Mouse (Mus musculus) megakaryocyte, embryonic 14.5 days (primary cell): ENCODE measurements at regions not wholly inside any gene's neighbourhood (a gene's known extent, or its start where the extent isn't known, plus 50 kb on each side); places are given as distances from the start of the nearest gene placed in this dataset.

Experiments
- H3K27me3 ChIP-seq: replicated peaks from 2 replicates; pipeline ENCODE3; 2012; ENCODE audit warnings: inconsistent platforms
- H3K36me3 ChIP-seq: replicated peaks from 2 replicates; pipeline ENCODE3; 2012; ENCODE audit warnings: low read length, inconsistent platforms, mixed read lengths
- H3K4me1 ChIP-seq: 2 replicates; pipeline ENCODE4 v1.6.1; 2012; ENCODE audit warnings: inconsistent platforms
- H3K4me3 ChIP-seq: replicated peaks from 2 replicates; pipeline ENCODE3; 2012; ENCODE audit warnings: moderate library complexity, mild to moderate bottlenecking, inconsistent platforms
- H3K9me3 ChIP-seq: 2 replicates; pipeline ENCODE4 v1.6.1; 2012; ENCODE audit warnings: inconsistent platforms
- FLI1 ChIP-seq: IDR thresholded peaks from 2 replicates; pipeline ENCODE4 v1.6.1; 2012; ENCODE audit warnings: low read length, inconsistent platforms, mixed read lengths
- GATA1 ChIP-seq: IDR thresholded peaks from 3 replicates; pipeline ENCODE4 v1.6.1; 2012; ENCODE audit warnings: mixed read lengths, low read length, inconsistent platforms, borderline replicate concordance

GRCm38 (mm10) chr1:71876712-71877401 is 223.9 kb upstream of the Fn1 start:
- Histone ChIP-seq H3K9me3 (0 out of 2 replicates have a peak, but pooled peaks cover 6% of the 10 kb centered on the region), H3K4me1 (no peaks in the 10 kb centered on the region), H3K36me3 (no peaks in the 10 kb centered on the region), H3K4me3 (no peak overlapping the region), H3K27me3 (no peaks in the 10 kb centered on the region)
- TF ChIP-seq GATA1: no peak
- no peak for TF ChIP-seq FLI1

- no peaks in the 10 kb centered on the region for H3K4me1 ChIP-seq
- TF ChIP-seq GATA1: no peak
- TF ChIP-seq FLI1: no peak
- H3K4me3 ChIP-seq: no peak overlapping the region
- no peaks in the 10 kb centered on the region for H3K36me3 ChIP-seq
- peaks cover 11% of the 10 kb centered on the region for H3K9me3 ChIP-seq
- H3K27me3 ChIP-seq: no peaks in the 10 kb centered on the region
These were observed 221.0 kb upstream of the Fn1 start for GRCm38 (mm10) chr1:71874037-71874436.

GRCm38 (mm10) chr1:71865670-71866069 is 212.7 kb upstream of the Fn1 start:
- Histone ChIP-seq H3K9me3 (peaks cover 14% of the 10 kb centered on the region), H3K4me1 (no peaks in the 10 kb centered on the region), H3K36me3 (no peaks in the 10 kb centered on the region), H3K4me3 (no peak overlapping the region), H3K27me3 (no peaks in the 10 kb centered on the region)
- TF ChIP-seq GATA1: no peak
- no peak for TF ChIP-seq FLI1

- Histone ChIP-seq H3K27me3 (no peaks in the 10 kb centered on the region), H3K9me3 (peaks cover 17% of the 10 kb centered on the region), H3K4me3 (no peak overlapping the region), H3K36me3 (no peaks in the 10 kb centered on the region), H3K4me1 (no peaks in the 10 kb centered on the region)
- TF ChIP-seq FLI1 (no peak), GATA1 (no peak)
These were observed 211.7 kb upstream of the Fn1 start for GRCm38 (mm10) chr1:71864749-71865148.

GRCm38 (mm10) chr1:71853212-71853611 is 200.2 kb upstream of the Fn1 start:
- Histone ChIP-seq H3K27me3 (no peaks in the 10 kb centered on the region), H3K4me3 (no peak overlapping the region), H3K36me3 (no peaks in the 10 kb centered on the region), H3K9me3 (peaks cover 13% of the 10 kb centered on the region; the same call in 1 of the 2 replicates), H3K4me1 (no peaks in the 10 kb centered on the region)
- no peak for TF ChIP-seq FLI1

GRCm38 (mm10) chr1:71851268-71851667 is 198.3 kb upstream of the Fn1 start:
- H3K4me3 ChIP-seq: no peak overlapping the region
- TF ChIP-seq GATA1 (no peak), FLI1 (no peak)
- peaks cover 16% of the 10 kb centered on the region for H3K9me3 ChIP-seq
- no peaks in the 10 kb centered on the region for H3K36me3 ChIP-seq
- no peaks in the 10 kb centered on the region for H3K4me1 ChIP-seq
- H3K27me3 ChIP-seq: no peaks in the 10 kb centered on the region

- Histone ChIP-seq H3K4me1 (no peaks in the 10 kb centered on the region), H3K36me3 (no peaks in the 10 kb centered on the region), H3K4me3 (no peak overlapping the region), H3K27me3 (no peaks in the 10 kb centered on the region), H3K9me3 (peaks cover 14% of the 10 kb centered on the region)
- no peak for TF ChIP-seq FLI1
- no peak for TF ChIP-seq GATA1
These were observed 195.7 kb upstream of the Fn1 start for GRCm38 (mm10) chr1:71848656-71849055.

GRCm38 (mm10) chr1:71844938-71845685 is 192.1 kb upstream of the Fn1 start:
- H3K9me3 ChIP-seq: peaks cover 39% of the 10 kb centered on the region
- H3K4me3 ChIP-seq: no peak overlapping the region
- no peak for TF ChIP-seq FLI1
- no peak for TF ChIP-seq GATA1
- no peaks in the 10 kb centered on the region for H3K36me3 ChIP-seq
- H3K4me1 ChIP-seq: no peaks in the 10 kb centered on the region
- no peaks in the 10 kb centered on the region for H3K27me3 ChIP-seq

GRCm38 (mm10) chr1:71837764-71838163 is 184.8 kb upstream of the Fn1 start:
- H3K36me3 ChIP-seq: no peaks in the 10 kb centered on the region
- H3K9me3 ChIP-seq: peaks cover 57% of the 10 kb centered on the region
- TF ChIP-seq GATA1 (no peak), FLI1 (no peak)
- no peak overlapping the region for H3K4me3 ChIP-seq
- no peaks in the 10 kb centered on the region for H3K4me1 ChIP-seq
- H3K27me3 ChIP-seq: no peaks in the 10 kb centered on the region

GRCm38 (mm10) chr1:71837039-71837648 is 184.1 kb upstream of the Fn1 start:
- no peaks in the 10 kb centered on the region for H3K4me1 ChIP-seq
- TF ChIP-seq GATA1 (no peak), FLI1 (no peak)
- peaks cover 52% of the 10 kb centered on the region for H3K9me3 ChIP-seq
- no peaks in the 10 kb centered on the region for H3K36me3 ChIP-seq
- H3K27me3 ChIP-seq: no peaks in the 10 kb centered on the region
- H3K4me3 ChIP-seq: no peak overlapping the region
